Mouse (Mus musculus): Measurements from ENCODE around the gene Cnnm4. TPM values are rescaled to one million over a fixed set of nuclear protein-coding genes. Genes with fewer than 3 reads are reported as not detected.

Cnnm4 gene
- polyA plus RNA-seq, 1 experiment from 2014 or later = 10.2 TPM

DNA sequence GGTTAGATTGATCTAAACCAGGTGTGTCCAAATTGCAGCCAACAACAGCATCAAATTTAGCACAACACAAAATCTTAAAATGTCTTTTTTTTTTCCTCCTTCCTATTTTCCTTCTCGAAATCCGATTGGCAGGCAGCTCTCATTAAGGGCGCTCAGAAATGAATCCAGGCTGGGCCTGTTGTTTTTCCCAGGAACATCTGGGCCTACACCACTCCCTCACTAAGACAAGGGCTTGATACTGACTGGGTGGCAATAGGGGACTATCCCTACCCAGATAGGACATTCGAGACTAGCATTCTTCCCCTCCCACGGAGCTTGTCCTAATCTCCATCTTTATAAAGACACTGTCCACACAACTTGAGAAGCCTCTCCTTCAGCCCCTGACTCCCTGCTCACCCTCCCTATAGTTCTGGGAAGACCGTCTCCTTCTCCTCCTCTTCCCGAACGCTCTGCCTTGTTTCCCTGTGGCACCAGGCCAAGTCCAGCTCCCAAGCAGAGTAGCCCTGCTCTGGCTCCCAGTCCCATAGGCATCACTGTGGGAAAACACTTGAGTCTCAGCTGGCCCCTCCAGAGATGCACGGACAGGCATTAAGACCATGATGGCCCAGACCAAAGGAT is 76.7 kb downstream of the Cnnm4 start:
- WGBS = 22% methylated on average over 9 of the region's 9 CpGs
- H3K9ac ChIP-seq = peak overlapping the region; percentile 52
- H3K27ac ChIP-seq = peak overlapping the region; percentile 49
- no peaks in the 10 kb centered on the region for H3K9me3 ChIP-seq (replicated peaks)
- peaks cover 52% of the 10 kb centered on the region for H3K36me3 ChIP-seq (ENCODE audit: poor library complexity, severe bottlenecking)
- H3K4me3 ChIP-seq = no peak overlapping the region
- no peak for ATAC-seq
- H3K4me1 ChIP-seq = peaks cover 38% of the 10 kb centered on the region
- no peaks in the 10 kb centered on the region for H3K27me3 ChIP-seq
- no peak overlapping the region for H3K4me2 ChIP-seq

DNA sequence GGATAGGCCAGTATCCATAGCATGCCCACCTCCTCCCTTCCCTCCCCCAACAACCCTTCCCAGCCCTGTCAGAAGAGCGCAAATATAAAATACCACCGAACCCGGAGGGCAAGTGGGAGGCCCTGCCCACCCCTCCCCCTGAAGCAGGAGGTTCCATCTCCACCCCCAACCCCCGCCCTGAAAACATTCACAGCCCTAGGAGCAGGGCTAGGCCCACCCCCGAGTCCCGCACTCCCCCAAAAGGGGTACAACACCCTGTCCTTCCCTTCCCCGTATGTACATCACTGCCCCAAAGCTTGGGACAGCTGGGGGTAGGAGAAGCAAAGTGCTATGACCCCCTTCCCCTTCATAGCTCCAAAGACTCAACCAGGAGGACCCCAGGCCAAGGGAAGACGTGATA is 77.4 kb downstream of the Cnnm4 start:
- 0 out of 2 replicates have a peak overlapping the region, but pooled peaks have one; percentile 16 for H3K27ac ChIP-seq
- no peak overlapping the region for H3K4me3 ChIP-seq
- no peak overlapping the region for H3K4me2 ChIP-seq
- WGBS = 63% methylated on average over 8 of the region's 8 CpGs
- H3K4me1 ChIP-seq = peaks cover 40% of the 10 kb centered on the region
- no peaks in the 10 kb centered on the region for H3K27me3 ChIP-seq
- H3K9me3 ChIP-seq (replicated peaks) = no peaks in the 10 kb centered on the region
- ATAC-seq = no peak
- peaks cover 59% of the 10 kb centered on the region for H3K36me3 ChIP-seq (ENCODE audit: poor library complexity, severe bottlenecking)
- no peak overlapping the region for H3K9ac ChIP-seq

DNA sequence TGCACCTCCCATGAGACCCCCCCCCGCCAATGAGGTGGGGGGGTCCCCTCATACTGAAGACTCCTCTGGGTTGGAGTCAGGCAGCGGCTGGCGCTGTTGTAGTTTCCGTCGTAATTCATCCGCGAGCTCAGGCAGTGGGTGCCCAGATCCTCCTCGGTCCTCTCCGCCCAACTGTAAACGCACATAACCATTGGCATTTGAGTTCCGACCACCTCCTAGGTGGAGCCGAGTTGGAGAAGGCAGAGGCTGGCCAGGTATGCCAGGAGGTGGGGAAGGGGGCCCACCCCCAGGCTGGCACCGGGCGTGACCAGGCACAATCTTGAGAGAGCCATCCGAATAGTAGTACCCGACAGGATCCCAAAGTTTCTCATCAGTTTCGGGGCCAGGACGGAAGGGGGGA is 78.1 kb downstream of the Cnnm4 start:
- H3K4me1 ChIP-seq = peaks cover 47% of the 10 kb centered on the region
- no peak overlapping the region for H3K9ac ChIP-seq
- ATAC-seq = no peak
- 90% methylated on average over 18 of the region's 18 CpGs for WGBS
- no peak overlapping the region for H3K27ac ChIP-seq
- no peak overlapping the region for H3K4me3 ChIP-seq
- H3K27me3 ChIP-seq = no peaks in the 10 kb centered on the region
- H3K4me2 ChIP-seq = no peak overlapping the region
- no peaks in the 10 kb centered on the region for H3K9me3 ChIP-seq (replicated peaks)
- H3K36me3 ChIP-seq (ENCODE audit: poor library complexity, severe bottlenecking) = peaks cover 66% of the 10 kb centered on the region

DNA sequence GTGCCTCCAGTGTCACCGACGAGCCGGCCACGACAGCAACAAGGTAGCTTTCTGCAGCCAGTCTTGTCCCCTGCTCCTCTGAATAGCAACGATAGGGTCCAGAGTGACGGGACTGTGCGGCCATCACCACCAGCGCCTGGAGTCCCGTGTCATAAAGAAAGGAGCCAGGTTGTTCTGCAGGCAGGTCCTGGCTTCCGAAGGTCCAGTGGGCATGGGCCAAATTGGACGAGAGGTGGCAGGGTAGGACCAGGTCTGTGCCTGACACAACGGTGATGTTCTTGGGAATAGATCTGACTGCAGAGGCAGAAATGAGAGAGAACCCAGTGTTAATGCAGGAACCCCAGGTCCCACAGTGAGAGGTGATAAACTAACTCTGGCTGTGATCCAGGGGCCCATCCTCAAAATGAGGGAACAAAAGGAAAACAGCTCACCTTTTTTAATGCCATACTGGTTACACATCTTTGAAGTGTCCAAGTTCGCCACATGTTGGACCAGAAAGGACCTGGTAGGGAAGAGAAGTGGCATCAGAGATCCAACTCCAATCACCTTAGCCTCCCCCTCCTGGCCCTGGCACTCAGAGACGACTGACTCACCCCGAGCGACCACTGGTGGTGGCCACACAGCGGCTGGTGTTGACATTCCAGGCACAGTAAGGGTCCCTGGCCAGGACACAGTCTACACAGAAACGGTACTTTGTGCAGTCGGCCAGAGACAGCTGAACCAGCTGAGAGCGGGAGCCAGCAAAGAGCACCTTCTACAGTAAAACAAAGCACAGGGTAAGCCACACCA is 78.8 kb downstream of the Cnnm4 start:
- no peak overlapping the region for H3K9ac ChIP-seq
- peaks cover 74% of the 10 kb centered on the region for H3K36me3 ChIP-seq (ENCODE audit: poor library complexity, severe bottlenecking)
- 79% methylated on average over 20 of the region's 20 CpGs for WGBS
- no peak overlapping the region for H3K4me3 ChIP-seq
- H3K27me3 ChIP-seq = no peaks in the 10 kb centered on the region
- H3K4me1 ChIP-seq = peaks cover 55% of the 10 kb centered on the region
- no peak overlapping the region for H3K27ac ChIP-seq
- no peak for ATAC-seq
- H3K9me3 ChIP-seq (replicated peaks) = no peaks in the 10 kb centered on the region
- H3K4me2 ChIP-seq = no peak overlapping the region

DNA sequence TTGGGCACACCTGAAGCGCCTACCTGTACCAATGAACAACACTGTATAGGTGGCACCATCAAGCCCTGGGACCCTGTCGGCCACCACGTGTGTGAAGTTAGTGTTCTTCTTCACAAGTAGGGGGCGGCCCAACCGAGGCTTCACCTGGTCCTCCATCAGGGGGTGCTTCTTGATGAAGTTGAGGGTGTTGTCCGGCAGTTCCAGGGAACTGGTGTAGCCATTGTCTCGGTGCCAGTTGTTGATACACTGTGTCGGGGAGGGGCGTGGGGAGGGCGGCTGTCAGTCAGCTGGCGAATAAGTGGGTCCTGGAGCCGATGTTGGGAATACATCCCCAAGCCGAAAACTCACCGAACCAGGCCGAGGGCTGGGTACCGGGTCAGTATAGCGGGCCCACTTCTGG is 80.5 kb downstream of the Cnnm4 start:
- peaks cover 75% of the 10 kb centered on the region for H3K36me3 ChIP-seq (ENCODE audit: poor library complexity, severe bottlenecking)
- WGBS = 90% methylated on average over 17 of the region's 17 CpGs

DNA sequence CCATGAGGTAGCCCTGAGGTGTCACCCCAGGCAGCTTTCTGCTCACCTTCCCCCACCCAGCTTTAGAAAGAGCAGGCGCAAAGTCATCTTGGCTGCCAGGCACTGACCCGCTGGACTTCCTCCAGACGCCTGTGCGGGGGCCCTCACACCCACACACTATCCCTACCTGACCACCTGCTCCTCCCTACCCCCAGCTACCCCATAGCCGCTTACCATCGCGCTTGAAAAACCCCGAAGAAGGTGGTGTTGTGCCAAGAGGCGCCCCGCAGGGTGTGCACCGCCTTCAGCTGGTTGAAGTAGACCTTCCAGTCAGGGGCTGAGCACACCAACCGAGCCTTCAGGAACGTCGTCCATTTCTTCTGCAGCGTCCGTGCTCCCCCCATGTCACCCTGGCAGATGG is 81.1 kb downstream of the Cnnm4 start:
- H3K9me3 ChIP-seq (replicated peaks) = no peaks in the 10 kb centered on the region
- H3K4me2 ChIP-seq = no peak overlapping the region
- no peaks in the 10 kb centered on the region for H3K27me3 ChIP-seq
- peaks cover 75% of the 10 kb centered on the region for H3K36me3 ChIP-seq (ENCODE audit: poor library complexity, severe bottlenecking)
- no peak overlapping the region for H3K4me3 ChIP-seq
- no peak overlapping the region for H3K27ac ChIP-seq
- peaks cover 53% of the 10 kb centered on the region for H3K4me1 ChIP-seq
- H3K9ac ChIP-seq = no peak overlapping the region
- WGBS = 88% methylated on average over 16 of the region's 16 CpGs
- no peak for ATAC-seq

More for the DNA sequence above, 80.5 kb downstream of the Cnnm4 start:
- no peak overlapping the region for H3K27ac ChIP-seq
- no peak for ATAC-seq
- H3K9ac ChIP-seq = no peak overlapping the region
- no peak overlapping the region for H3K4me3 ChIP-seq
- peaks cover 55% of the 10 kb centered on the region for H3K4me1 ChIP-seq
- no peaks in the 10 kb centered on the region for H3K9me3 ChIP-seq (replicated peaks)
- H3K4me2 ChIP-seq = no peak overlapping the region
- H3K27me3 ChIP-seq = no peaks in the 10 kb centered on the region

DNA sequence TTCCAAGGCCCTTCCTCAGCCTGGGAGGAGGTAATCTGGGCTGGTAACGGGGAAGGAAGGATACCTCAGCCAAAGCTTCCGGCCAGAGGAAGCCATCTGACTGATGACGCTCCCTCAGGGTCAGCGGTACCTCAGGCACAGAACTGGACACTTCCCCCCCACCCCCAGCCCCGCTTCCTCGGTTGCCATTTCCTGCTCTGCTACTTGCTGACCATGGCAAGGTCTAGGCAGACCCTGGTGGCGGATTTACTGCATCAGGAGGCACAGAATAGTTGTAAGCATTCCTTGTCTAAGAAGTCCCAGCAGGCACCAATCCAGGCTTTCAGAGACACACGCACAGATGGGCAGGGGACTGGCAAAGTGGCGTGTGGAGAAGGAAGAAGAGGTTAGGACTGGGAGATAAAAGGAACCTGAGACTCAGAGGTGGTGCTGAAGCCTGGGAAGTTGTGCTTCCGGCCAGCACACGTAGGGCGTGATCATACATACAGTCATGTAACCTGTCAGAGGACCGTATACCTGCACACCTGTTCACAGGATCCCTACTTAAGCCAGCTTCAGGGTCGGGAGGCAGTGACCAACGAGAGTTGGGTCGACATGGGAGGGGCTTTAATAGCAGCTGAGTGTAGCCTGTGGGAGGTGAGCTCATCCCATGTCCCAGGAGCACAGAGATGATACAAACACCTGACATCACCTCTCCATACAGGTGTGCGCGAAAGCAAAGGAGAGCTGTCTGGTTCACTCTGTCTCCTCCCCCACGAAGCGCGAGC is 83.4 kb downstream of the Cnnm4 start:
- peak overlapping the region; percentile 95 for H3K4me3 ChIP-seq
- peak overlapping the region; percentile 99 for H3K4me2 ChIP-seq
- peak overlapping the region; percentile 99 for H3K9ac ChIP-seq
- WGBS = 83% methylated on average over 21 of the region's 21 CpGs
- H3K27ac ChIP-seq = peak overlapping the region; percentile 99; the same call in 1 of the 2 replicates
- peaks cover 12% of the 10 kb centered on the region for H3K27me3 ChIP-seq
- H3K4me1 ChIP-seq = peaks cover 39% of the 10 kb centered on the region
- ATAC-seq = no peak
- peaks cover 56% of the 10 kb centered on the region for H3K36me3 ChIP-seq (ENCODE audit: poor library complexity, severe bottlenecking)
- no peaks in the 10 kb centered on the region for H3K9me3 ChIP-seq (replicated peaks)

DNA sequence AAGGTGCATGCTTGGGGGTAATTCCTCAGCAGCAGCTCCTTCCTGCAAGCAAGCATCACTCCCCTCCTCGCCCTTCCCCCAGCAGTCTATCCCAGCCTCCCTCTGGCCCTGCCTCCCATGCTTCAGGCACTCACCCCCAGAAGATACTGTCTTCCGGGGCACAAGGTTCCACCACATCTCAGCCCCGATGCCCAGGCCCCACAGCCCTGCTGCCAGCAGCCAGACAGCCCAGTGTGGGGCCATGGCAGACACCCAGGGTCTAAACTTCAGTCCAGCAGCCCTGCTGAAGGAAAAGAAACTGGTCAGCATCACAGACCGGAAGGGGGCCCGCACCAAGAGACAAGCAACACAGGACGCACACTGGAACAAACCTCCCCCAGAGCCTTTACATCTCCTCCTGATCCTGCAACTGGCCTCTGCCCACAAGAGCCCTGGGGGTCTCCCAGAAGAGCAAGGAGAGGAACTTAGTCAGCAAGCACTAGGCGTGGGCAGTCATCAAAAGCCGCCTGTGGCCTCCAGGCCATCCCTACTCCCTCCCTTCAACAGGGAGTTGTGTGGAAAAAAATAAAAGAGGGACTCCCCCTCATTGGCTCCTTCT is 84.5 kb downstream of the Cnnm4 start:
- Histone ChIP-seq H3K4me2 (peak overlapping the region; percentile 99), H3K4me1 (peaks cover 39% of the 10 kb centered on the region), H3K36me3 (ENCODE audit: poor library complexity, severe bottlenecking) (peaks cover 45% of the 10 kb centered on the region), H3K27me3 (peaks cover 17% of the 10 kb centered on the region), H3K9ac (peak overlapping the region; percentile 99), H3K4me3 (peak overlapping the region; percentile 95), H3K27ac (peak overlapping the region; percentile 99), H3K9me3 (replicated peaks) (no peaks in the 10 kb centered on the region)
- no peak for ATAC-seq
- WGBS = 5% methylated on average over 8 of the region's 8 CpGs

DNA sequence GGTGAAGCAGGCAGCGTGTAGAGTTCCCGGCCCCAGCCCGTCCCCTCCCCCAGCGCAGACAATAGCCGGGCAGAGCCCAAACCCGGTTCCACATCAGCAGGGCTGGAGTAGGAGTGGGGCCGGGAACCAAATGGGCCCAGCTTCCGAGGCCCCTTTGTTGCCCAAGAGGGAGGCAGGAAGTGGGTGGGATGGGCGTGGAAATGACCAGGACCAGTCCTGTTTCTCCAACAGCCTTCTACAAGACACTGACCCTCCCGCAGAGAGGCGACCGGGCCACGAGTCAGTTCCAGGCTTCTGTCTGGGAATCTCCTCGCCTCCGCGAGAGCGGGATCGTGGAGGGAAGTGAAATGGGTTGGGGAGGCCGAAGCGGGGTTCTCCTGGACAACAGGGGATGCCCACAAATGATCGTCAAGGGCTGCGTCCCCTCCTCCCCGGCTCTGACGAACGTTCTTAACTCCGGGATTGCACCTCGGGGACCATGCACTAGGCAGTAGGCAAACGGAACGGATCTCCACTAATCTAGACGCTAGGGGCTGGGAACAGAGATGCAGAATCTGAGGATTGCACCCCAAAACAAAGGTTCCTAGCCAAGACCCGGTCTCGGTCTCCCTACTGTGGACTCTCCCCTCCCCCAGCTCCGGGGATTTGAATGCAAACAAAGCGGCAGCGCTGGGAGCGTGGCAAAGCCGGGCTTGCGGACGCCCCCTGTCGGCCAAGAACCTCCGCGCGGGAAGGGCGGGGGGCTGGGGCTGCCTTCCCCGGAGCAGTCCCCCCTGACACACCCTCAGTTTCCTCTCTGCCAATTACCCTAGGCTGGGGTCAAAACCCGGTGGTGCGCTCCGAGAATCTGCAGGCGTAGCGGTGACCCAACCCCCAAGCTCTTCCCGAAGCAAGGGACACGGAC is 85.4 kb downstream of the Cnnm4 start:
- Histone ChIP-seq H3K4me2 (peak overlapping the region; percentile 99), H3K4me1 (peaks cover 35% of the 10 kb centered on the region), H3K36me3 (ENCODE audit: poor library complexity, severe bottlenecking) (peaks cover 36% of the 10 kb centered on the region), H3K27ac (peak overlapping the region; percentile 99), H3K27me3 (peaks cover 17% of the 10 kb centered on the region), H3K9ac (peak overlapping the region; percentile 99), H3K9me3 (replicated peaks) (no peaks in the 10 kb centered on the region), H3K4me3 (peak overlapping the region; percentile 95)
- ATAC-seq = peak; percentile 83
- WGBS = under 1% methylated on average over 52 of the region's 52 CpGs

DNA sequence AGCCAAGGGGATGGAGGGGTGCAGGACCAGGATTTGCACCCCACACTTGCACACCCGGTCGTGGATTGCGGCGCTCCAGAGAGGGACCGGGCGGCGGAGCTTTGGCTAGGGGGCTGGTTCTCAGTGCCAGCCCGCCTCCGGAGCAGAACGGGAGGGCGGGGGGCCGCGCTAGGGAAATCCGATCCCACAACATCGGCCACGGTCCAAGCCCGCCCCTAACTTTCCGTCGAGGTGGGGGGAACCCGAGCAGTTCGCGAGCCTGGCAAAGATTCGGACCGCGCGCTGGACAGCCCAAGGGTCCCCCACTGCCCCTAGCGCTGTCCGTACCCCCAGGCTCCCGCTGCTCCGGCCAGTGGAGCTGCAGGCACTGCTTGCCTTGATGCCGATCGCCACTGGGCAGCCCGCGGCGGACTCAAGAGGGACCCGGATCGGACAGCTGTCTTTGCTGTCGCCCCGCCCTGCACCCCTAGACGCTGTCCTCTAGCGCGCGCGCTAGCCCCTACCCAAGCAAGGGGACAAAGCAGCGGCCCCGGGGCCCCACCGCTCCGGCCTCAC is 86.1 kb downstream of the Cnnm4 start:
- Histone ChIP-seq H3K27ac (peak overlapping the region; percentile 99), H3K36me3 (ENCODE audit: poor library complexity, severe bottlenecking) (peaks cover 29% of the 10 kb centered on the region), H3K4me3 (peak overlapping the region; percentile 95), H3K9me3 (replicated peaks) (no peaks in the 10 kb centered on the region), H3K27me3 (peaks cover 23% of the 10 kb centered on the region), H3K4me2 (peak overlapping the region; percentile 99), H3K9ac (peak overlapping the region; percentile 99), H3K4me1 (peaks cover 35% of the 10 kb centered on the region)
- peak; percentile 62 for ATAC-seq
- 0% methylated on average over 48 of the region's 48 CpGs for WGBS
